Mouse (Mus musculus) liver, embryonic 16.5 days (tissue): ENCODE measurements around the gene Olfr1445. TPM values are rescaled to one million over a fixed set of nuclear protein-coding genes. Genes with fewer than 3 reads are reported as not detected.

ENCODE experiments used
- polyA plus RNA-seq: library from polyadenylated mRNA; unstranded; fragments of >200 nt; fragmentation: Nextera tagmentation; extraction: Ambion mirVana; gene quantifications from 2 replicates; pipeline ENCODE4 v1.2.1, GENCODE M21; 2015

The Olfr1445 gene
- polyA plus RNA-seq, 1 experiment from 2014 or later: not detected

Other genes with a start within 250 kb of the Olfr1445 start
- not detected in 2 replicates for gene Olfr1442, start 213.4 kb upstream of the Olfr1445 start, polyA plus RNA-seq
- gene Olfr1443, start 205.7 kb upstream of the Olfr1445 start, polyA plus RNA-seq: not detected in 2 replicates
- 7.1 and 9.5 TPM in 2 replicates for gene Keg1, start 188.1 kb upstream of the Olfr1445 start, polyA plus RNA-seq
- gene Cntf, start 118.2 kb upstream of the Olfr1445 start, polyA plus RNA-seq: 0.63 and 0.66 TPM in 2 replicates
- 5.8 and 6.3 TPM in 2 replicates for gene Zfp91, start 87.7 kb upstream of the Olfr1445 start, polyA plus RNA-seq
- 2.2 and 2.3 TPM in 2 replicates for gene Lpxn, start 87.7 kb upstream of the Olfr1445 start, polyA plus RNA-seq
- gene Gm5244, start 37.2 kb upstream of the Olfr1445 start, polyA plus RNA-seq: not detected in 2 replicates
- not detected in 2 replicates for gene Olfr1444, start 26.6 kb upstream of the Olfr1445 start, polyA plus RNA-seq
- not detected in 2 replicates for gene Olfr1446, start 9.7 kb downstream of the Olfr1445 start, polyA plus RNA-seq
- gene Olfr1447, start 19.9 kb downstream of the Olfr1445 start, polyA plus RNA-seq: not detected in 2 replicates
- not detected in 2 replicates for gene Olfr1448, start 40.6 kb downstream of the Olfr1445 start, polyA plus RNA-seq
- gene Olfr1449, start 47.0 kb downstream of the Olfr1445 start, polyA plus RNA-seq: not detected in 2 replicates
- gene Olfr1450, start 66.4 kb downstream of the Olfr1445 start, polyA plus RNA-seq: not detected in 2 replicates
- not detected in 2 replicates for gene Olfr1451, start 111.2 kb downstream of the Olfr1445 start, polyA plus RNA-seq
- not detected in 2 replicates for gene Olfr1453, start 144.5 kb downstream of the Olfr1445 start, polyA plus RNA-seq
- gene Olfr1454, start 176.8 kb downstream of the Olfr1445 start, polyA plus RNA-seq: not detected in 2 replicates
- not detected in 2 replicates for gene Olfr1457, start 214.0 kb downstream of the Olfr1445 start, polyA plus RNA-seq
- gene Olfr1458, start 222.9 kb downstream of the Olfr1445 start, polyA plus RNA-seq: not detected in 2 replicates